Mouse (Mus musculus) stomach, postnatal 0 days (tissue): ENCODE measurements at regions not wholly inside any gene's neighbourhood (a gene's known extent, or its start where the extent isn't known, plus 50 kb on each side); places are given as distances from the start of the nearest gene placed in this dataset.

Experiments
- CTCF ChIP-seq: IDR thresholded peaks from 2 replicates; pipeline ENCODE4 v1.5.1; 2016; ENCODE audit warnings: antibody characterized with exemption, low read depth, mild to moderate bottlenecking, moderate library complexity
- EP300 ChIP-seq: optimal IDR thresholded peaks from 2 replicates; pipeline ENCODE3; 2016; ENCODE audit warnings: antibody characterized with exemption

DNA sequence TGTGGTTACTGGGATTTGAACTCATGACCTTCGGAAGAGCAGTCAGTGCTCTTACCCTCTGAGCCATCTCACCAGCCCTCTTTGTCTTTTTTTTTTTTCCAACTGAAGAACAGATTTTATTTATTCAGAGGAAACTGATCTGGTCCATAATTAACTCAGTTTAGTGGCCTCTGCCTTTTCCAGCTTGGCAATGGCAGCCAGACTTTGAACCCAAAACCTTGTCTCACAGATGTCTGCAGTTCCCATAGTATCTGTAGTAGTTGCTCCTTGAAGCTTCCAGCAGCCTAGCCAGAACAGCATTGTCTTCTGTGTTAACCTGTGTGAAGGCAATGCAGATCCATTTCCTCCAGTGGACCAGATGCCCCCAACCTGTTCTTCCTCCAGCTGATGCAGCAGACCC, 64.2 kb upstream of the Daam1 start:
- TF ChIP-seq CTCF (no peak), EP300 (no peak)
